Mouse (Mus musculus): Measurements from ENCODE around the gene Heyl. TPM values are rescaled to one million over a fixed set of nuclear protein-coding genes. Genes with fewer than 3 reads are reported as not detected.
"Not testable (repeated sequence)": the region's sequence is repeated elsewhere in the genome, so short reads cannot be mapped to it uniquely, and the experiment has no call there.

Gene Heyl
- total RNA-seq, 2 experiments from 2014 or later: not detected

DNA sequence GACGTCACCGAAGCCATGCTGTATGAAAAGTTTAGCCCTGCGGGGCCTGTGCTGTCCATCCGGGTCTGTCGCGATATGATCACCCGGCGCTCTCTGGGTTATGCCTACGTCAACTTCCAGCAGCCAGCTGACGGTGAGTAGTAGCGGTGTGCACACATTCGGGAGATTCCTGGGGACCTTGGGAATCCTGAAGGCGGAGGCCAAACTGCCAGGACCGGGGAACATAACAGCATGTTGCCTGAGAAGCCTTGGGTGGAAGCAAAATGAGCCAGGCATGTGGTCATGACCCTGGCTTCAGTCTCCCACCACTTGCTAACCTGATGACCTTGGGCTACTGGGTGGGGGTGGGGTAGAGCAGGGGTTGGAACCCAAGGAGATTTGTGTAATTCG is 50.3 kb downstream of the Heyl start:
- ATAC-seq (replicated peaks; ENCODE audit: poor library complexity): not testable (repeated sequence)

DNA sequence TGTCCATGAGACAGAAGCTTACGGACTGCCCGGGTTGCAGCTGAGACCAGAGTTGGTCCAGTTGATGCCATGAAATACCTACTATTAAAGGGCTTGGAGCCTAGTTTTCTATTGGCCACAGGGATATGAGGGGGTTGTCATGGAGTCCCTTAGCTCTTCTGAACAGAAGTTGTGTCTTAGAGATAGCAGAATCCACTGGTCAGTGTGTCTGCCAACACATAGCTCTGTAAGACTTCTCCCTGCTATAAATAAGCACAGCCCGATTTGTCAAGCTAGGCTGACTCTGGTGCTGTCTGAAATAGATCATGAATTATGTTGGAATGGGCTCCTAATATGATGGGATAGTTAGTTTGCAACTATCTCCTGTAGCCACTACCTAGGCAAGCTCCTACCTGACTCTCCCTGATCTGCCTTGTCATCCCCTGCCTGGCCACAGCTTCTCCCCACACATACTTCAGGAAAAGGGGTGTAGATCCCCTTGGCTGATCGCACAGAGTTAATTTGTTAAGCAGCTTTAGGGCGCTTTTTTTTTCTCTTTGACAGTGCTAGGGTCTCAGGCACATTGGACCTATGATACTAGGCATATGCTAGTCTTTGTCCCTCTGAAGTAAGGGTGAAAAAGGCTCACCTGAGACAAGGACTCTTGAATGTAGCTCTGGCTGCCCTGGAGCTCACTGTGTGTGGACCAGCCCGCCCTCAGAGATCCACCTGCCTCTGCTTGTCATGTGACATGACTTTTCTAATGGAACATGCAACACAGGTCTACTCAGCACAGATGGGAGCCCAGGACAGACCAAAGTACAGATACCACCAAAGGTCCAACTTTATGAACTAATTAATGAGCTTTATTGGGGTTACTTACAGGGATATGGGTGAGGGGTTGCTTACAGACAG is 51.6 kb downstream of the Heyl start:
- ATAC-seq (replicated peaks; ENCODE audit: poor library complexity): no peak

DNA sequence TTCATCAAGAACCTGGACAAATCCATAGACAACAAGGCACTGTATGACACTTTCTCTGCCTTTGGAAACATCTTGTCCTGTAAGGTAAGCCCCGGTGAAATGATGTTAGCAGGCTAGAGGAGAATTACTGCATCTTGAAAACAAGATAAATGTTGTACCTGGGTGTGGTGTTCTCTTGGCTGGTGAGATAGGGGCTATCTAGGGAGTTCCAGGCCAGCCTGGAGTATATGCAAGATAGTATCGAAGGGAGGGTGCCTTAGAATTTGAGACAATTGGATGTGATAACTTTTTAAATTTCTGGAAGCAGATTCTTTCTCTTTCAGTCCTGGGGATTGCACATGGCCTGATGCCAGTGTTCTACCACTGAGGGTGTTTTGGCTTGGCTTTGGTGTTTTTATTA is 53.4 kb downstream of the Heyl start:
- peak; percentile 54 for ATAC-seq (replicated peaks; ENCODE audit: poor library complexity)

DNA sequence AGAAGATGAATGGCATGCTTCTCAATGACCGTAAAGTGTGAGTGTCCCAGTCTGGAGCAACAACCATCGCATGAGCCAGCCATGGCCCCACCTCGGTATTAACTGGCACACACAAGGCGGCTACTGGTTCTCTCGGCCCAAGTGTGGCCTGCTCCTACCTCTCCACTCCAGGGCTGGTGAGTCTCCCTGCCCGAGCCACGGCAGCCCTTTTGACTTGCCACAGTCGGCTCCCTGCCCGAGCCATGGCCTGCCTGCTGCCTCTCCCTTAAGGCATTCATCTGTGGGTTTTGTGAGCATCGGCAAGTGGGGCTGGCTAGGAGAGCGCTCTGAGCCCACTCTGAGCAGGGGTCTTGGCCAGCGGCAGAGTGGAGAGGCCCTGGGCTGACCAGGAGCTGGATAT is 55.7 kb downstream of the Heyl start:
- no peak for ATAC-seq (replicated peaks; ENCODE audit: poor library complexity)

DNA sequence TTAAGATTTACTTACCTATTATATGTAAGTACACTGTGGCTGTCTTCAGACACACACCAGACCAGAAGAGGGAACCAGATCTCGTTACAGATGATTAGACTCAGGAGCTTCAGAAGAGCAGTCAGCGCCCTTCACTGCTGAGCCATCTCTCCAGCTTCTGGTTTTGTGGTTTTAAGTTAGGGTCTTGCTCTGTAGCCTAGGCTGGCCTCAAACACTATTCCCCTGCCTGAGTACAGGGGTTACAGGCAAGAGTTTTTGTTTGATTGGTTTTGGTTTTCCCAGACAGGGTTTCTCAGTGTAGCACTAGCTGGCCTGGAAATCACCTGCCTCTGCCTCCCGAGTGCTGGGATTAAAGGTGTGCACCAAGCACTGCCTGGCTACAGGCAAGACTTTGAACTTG is 59.0 kb downstream of the Heyl start:
- no peak for ATAC-seq (replicated peaks; ENCODE audit: poor library complexity)

DNA sequence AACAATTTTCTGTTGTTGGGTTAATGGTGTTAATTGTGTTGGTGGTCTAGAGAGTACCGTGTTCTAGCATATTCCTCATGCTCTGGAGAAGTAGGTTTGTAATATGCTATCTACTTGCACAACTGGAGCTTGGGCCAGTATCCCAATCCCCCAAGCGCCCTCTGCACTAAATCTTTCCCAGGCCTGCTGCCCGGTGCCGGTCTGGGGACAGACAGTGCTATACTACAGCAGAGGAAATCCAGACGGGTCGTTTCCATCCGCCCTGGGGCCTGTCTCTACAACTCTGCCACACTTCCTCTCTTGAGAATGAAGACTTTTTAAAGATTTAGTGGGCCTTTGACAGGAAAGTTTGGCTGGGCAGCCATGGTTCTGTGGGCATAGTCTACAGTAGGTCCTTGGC is 59.6 kb downstream of the Heyl start:
- no peak for ATAC-seq (replicated peaks; ENCODE audit: poor library complexity)

DNA sequence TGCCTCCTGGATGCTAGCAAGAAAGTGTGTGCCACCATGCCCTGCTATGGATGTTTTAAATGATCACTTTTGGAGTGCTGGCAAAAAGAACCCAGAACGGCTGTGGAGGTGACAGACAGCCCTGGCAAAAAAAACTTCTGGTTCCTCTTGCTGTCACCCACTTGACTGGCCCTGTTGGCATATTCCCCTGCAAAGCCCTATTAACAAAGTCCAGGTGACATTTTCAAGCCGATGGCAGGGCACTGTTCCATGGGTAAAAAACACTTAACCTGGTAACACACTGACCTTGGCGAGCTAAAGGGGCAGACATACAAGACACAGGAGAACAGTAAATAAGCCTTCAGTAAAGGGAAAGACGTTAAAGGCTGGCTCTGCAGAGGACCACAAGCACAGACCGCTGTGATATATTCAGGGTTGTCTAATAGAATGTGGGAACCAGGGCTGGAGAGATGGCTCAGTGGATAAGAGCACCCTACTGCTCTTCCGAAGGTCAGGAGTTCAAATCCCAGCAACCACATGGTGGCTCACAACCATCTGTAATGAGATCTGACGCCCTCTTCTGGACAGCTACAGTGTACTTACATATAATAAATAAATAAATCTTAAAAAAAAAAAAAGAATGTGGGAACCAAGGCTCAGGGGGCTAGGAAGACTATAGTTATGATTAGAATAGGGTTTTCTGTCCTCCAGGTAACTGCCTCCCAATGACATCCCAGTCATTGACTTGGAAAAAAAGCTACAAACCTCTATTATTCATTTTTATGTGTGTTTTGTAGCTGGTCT is 60.5 kb downstream of the Heyl start:
- no peak for ATAC-seq (replicated peaks; ENCODE audit: poor library complexity)

DNA sequence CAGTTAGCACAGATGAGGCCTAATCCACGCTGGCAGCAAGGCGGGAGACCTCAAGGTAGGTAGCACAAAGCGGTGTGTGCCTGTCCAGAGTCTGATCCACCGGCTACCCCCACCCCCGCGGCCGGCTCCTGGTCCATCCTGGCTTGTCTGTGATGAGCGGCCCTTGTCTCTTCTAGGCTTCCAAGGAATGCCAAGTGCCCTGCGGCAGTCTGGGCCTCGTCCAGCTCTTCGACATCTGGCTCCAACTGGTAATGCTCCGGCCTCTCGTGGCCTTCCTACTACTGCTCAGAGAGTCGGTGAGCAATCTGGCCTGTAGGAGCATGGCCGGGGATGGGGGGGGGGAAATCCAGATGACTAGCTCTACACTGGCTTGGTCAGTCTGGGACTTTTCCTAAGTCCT is 61.7 kb downstream of the Heyl start:
- ATAC-seq (replicated peaks; ENCODE audit: poor library complexity): not testable (repeated sequence)

DNA sequence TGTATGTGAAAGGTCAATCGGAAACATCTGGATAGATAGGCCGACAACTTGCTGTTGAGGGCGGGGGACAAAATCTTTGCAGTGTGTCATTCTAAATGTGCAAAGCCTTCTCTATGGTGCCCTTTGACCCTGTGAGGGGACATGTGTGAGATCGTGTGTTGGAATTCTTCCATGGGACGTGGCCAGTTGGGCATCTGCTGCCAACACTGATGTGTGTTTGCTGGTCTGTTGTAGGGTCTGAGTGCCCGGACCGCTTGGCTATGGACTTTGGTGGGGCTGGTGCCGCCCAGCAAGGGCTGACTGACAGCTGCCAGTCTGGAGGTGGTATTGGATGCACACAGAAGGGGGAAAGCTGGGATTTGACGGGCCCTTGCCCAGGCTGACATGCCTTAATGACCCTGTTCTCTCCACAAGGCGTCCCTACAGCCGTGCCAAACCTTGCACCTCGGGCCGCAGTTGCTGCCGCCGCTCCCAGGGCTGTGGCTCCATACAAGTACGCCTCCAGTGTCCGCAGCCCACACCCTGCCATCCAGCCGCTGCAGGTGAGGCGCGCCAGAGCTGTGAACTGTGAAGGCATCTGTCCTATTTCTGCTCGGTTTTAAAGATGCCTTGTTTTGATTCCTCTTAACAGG is 62.3 kb downstream of the Heyl start:
- no peak for ATAC-seq (replicated peaks; ENCODE audit: poor library complexity)

DNA sequence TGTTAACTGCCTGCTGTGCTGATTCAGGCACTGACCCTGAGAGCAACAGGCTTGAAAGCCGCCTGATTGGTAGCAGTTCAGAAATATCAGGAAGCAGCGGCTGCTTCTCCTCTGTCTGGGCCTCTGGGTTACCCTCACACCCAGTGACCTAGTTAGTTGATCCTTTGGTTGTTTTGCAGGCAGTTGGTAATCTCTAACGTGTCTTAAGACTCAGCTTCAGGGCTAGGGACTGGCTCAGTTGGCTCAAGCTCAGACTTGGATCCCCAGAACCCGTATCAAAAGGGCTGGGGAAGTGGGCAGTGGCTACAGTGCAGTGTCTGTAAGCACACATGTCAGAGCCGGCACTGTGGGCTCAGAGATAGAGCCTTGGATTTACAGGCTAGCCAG is 62.8 kb downstream of the Heyl start:
- ATAC-seq (replicated peaks; ENCODE audit: poor library complexity): 0 out of 2 replicates have a peak, but pooled peaks have one; percentile 4

DNA sequence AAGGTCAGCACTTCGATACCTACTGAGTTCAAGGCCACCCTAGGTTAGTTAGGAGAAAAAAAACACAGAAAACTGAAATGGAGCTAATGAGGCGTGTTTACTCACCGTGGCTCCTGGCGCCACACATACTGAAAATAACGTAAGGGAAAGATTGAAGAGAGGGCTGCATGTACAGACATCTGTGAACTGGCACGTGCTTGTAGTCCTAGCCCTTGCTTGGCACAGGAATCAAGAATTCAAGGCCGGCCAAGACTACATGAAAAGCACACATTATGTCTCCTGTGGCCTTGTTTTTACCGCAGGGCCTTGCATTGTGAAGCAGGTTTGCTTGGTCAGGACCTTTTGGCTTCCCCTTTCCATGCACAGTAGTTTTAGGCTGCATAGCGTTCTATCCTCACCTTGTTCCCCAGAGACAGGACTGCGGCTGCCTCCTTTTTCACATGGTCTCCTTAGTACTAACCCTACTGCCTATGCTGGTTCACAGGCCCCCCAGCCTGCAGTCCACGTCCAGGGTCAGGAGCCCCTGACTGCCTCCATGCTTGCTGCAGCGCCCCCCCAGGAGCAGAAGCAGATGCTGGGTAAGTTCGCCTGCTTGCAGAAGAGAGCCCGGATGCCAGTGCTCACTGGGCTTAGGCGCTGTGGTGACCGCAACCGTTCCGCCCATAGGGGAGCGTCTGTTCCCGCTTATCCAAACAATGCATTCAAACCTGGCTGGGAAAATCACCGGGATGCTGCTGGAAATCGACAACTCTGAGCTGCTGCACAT is 64.0 kb downstream of the Heyl start:
- ATAC-seq (replicated peaks; ENCODE audit: poor library complexity): no peak

DNA sequence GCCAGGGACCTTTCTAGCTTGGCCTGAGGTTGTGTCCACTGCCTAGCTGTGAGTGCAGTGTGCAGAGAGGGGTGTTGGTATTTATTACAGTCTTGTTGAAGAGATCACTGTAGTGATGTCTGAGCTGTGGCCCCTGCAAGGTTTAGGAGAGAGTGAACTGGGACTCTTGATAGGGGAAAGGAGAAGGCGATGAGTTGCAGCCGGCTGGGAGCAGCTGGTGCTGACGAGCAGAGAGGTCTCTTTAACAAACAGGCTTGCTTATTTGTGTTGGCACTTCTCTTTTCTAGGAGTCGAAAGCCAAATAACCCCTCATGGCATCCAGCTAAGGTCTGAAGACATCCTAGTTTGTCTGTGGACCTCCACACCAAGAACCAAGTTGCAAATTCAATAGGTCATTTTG is 64.9 kb downstream of the Heyl start:
- no peak for ATAC-seq (replicated peaks; ENCODE audit: poor library complexity)

DNA sequence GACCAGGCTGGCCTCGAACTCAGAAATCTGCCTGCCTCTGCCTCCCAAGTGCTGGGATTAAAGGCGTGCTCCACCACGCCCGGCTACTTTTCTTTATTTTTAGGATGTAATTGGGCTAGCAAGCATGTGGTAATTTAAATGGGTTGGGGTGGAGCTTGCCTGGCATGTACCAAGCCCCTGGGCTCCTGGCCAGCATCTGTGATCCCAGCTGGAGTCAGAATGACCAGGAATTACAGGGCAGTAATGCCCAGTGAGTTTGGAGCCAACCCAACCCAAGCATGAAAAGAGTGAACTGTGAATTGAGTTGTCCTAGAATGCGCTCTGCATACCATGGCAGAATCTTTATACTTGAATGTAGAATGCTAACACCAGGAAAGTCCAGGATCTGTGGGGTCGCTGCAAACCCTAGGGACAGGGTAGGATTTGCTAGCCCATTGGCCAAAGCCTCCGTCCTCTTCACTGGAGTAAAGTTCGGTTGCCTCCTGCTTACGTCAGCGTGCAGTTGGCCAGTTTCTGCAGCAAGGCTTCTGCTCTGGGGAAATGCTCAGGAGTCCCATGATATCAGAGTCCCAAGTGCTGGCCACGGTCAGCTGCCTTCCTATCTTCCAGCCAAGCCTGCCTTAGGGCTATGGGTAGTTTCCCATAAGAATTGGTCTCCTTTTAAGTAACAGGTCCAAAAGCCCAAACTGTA is 65.8 kb downstream of the Heyl start:
- no peak for ATAC-seq (replicated peaks; ENCODE audit: poor library complexity)

Other genes with a start within 250 kb of the Heyl start
- 0.12 and 0.54 TPM in 2 replicates for gene Mycl, start 237.9 kb upstream of the Heyl start, total RNA-seq (2015)
- 0.54 and 2.0 TPM in 2 replicates for gene Mycl, start 237.9 kb upstream of the Heyl start, total RNA-seq (2017)
- gene Trit1, start 217.0 kb upstream of the Heyl start, total RNA-seq (2015): 11.3 and 14.5 TPM in 2 replicates
- gene Trit1, start 217.0 kb upstream of the Heyl start, total RNA-seq (2017): 19.3 and 26.1 TPM in 2 replicates
- not detected in 2 replicates for gene Bmp8b, start 128.4 kb upstream of the Heyl start, total RNA-seq (2015)
- gene Bmp8b, start 128.4 kb upstream of the Heyl start, total RNA-seq (2017): not detected in 2 replicates
- not detected in 2 replicates for gene Oxct2b, start 117.3 kb upstream of the Heyl start, total RNA-seq (2015)
- gene Oxct2b, start 117.3 kb upstream of the Heyl start, total RNA-seq (2017): not detected in 2 replicates
- gene Ppie, start 93.6 kb upstream of the Heyl start, total RNA-seq (2015): 38.5 and 52.5 TPM in 2 replicates
- gene Ppie, start 93.6 kb upstream of the Heyl start, total RNA-seq (2017): 64.9 and 74.0 TPM in 2 replicates
- not detected in 2 replicates for gene Hpcal4, start 50.3 kb upstream of the Heyl start, total RNA-seq (2015)
- not detected in 2 replicates for gene Hpcal4, start 50.3 kb upstream of the Heyl start, total RNA-seq (2017)
- gene Nt5c1a, start 32.1 kb upstream of the Heyl start, total RNA-seq (2015): not detected in 2 replicates
- 0.88 TPM in 1 of 2 replicates, not detected in the other for gene Nt5c1a, start 32.1 kb upstream of the Heyl start, total RNA-seq (2017)
- 141 and 168 TPM in 2 replicates for gene Pabpc4, start 28.8 kb downstream of the Heyl start, total RNA-seq (2015)
- 118 and 136 TPM in 2 replicates for gene Pabpc4, start 28.8 kb downstream of the Heyl start, total RNA-seq (2017)
- gene Oxct2a, start 90.1 kb downstream of the Heyl start, total RNA-seq (2015): not detected in 2 replicates
- gene Oxct2a, start 90.1 kb downstream of the Heyl start, total RNA-seq (2017): not detected in 2 replicates
- gene Bmp8a, start 109.7 kb downstream of the Heyl start, total RNA-seq (2015): 0.17 TPM in 1 of 2 replicates, not detected in the other
- gene Bmp8a, start 109.7 kb downstream of the Heyl start, total RNA-seq (2017): 0.12 TPM in 1 of 2 replicates, not detected in the other

Data from megakaryocyte progenitor cell, adult 5-6 weeks (primary cell).